Mouse (Mus musculus) liver, embryonic 11.5 days (tissue): Measurements from ENCODE around the gene Grik5. TPM values are rescaled to one million over a fixed set of nuclear protein-coding genes. Genes with fewer than 3 reads are reported as not detected.

Experiments used
- ATAC-seq: fragments of 200-750 bp; cut with Nextera tagmentation; replicated peaks from 2 replicates; pipeline ENCODE4 v1.8.0; 2017; ENCODE audit warnings: moderate number of reproducible peaks, mild to moderate bottlenecking, moderate TSS enrichment, moderate library complexity; ENCODE audit not compliant: low FRiP score
- DNase-seq: peaks from one replicate; pipeline ENCODE4 v3.0.0-alpha.2; 2017; ENCODE audit warnings: low spot score
- H3K27ac ChIP-seq: fragments of 300-500 bp; sonication (generic); 2 replicates; pipeline ENCODE4 v1.5.1; 2014; ENCODE audit warnings: mild to moderate bottlenecking, low read depth, low read length, control low read depth
- H3K27me3 ChIP-seq: fragments of 300-500 bp; sonication (generic); replicated peaks from 2 replicates; pipeline ENCODE4 v1.6.1; 2014; ENCODE audit warnings: low read length, mixed read lengths; ENCODE audit not compliant: control insufficient read depth, insufficient read depth
- H3K36me3 ChIP-seq: fragments of 300-500 bp; sonication (generic); 2 replicates; pipeline ENCODE4 v1.6.1; 2014; ENCODE audit warnings: mild to moderate bottlenecking, low read length, moderate library complexity, mixed read lengths; ENCODE audit not compliant: control insufficient read depth, insufficient read depth
- H3K4me1 ChIP-seq: fragments of 300-500 bp; sonication (generic); replicated peaks from 2 replicates; pipeline ENCODE4 v1.6.1; 2014; ENCODE audit warnings: low read length, mixed read lengths; ENCODE audit not compliant: control insufficient read depth, insufficient read depth
- H3K4me2 ChIP-seq: fragments of 300-500 bp; sonication (generic); 2 replicates; pipeline ENCODE4 v1.6.1; 2014; ENCODE audit warnings: mild to moderate bottlenecking, control low read depth, moderate library complexity
- H3K4me3 ChIP-seq: fragments of 300-500 bp; sonication (generic); 2 replicates; pipeline ENCODE4 v1.5.1; 2014; ENCODE audit warnings: low read depth, low read length, control low read depth
- H3K9ac ChIP-seq: fragments of 300-500 bp; sonication (generic); 2 replicates; pipeline ENCODE4 v1.6.1; 2014; ENCODE audit warnings: low read depth, low read length, control low read depth
- H3K9me3 ChIP-seq: fragments of 300-500 bp; sonication (generic); 2 replicates; pipeline ENCODE4 v1.6.1; 2016; ENCODE audit warnings: low read length, inconsistent platforms, mixed read lengths; ENCODE audit not compliant: control insufficient read depth
- WGBS: fragments of 180-500 bp; shearing (Covaris S2); extraction: QIAGEN DNeasy Blood & Tissue Kit; methylation state at CpG from one replicate; pipeline ENCODE4 v1.1.7; 2014; 5-methylcytosine and 5-hydroxymethylcytosine counted together
- polyA plus RNA-seq: library from polyadenylated mRNA; unstranded; fragments of >200 nt; fragmentation: Nextera tagmentation; extraction: Ambion mirVana; gene quantifications from 2 replicates; pipeline ENCODE4 v1.2.1, GENCODE M21; 2014

Gene Grik5
- polyA plus RNA-seq, 1 experiment from 2014 or later = 5.3 TPM

GRCm38 (mm10) chr7:25076296-25076662 is 4.1 kb upstream of the Grik5 start:
- H3K9me3 ChIP-seq = no peaks in the 10 kb centered on the region
- 18% methylated on average over 7 of the region's 7 CpGs for WGBS
- no peak for DNase-seq
- H3K27ac ChIP-seq = peak overlapping the region; percentile 88
- peaks cover 44% of the 10 kb centered on the region for H3K4me1 ChIP-seq
- peak overlapping the region; percentile 96 for H3K4me3 ChIP-seq
- ATAC-seq = no peak
- H3K36me3 ChIP-seq = peaks cover 20% of the 10 kb centered on the region
- H3K27me3 ChIP-seq = no peaks in the 10 kb centered on the region
- peak overlapping the region; percentile 67 for H3K4me2 ChIP-seq
- H3K9ac ChIP-seq = peak overlapping the region; percentile 79

GRCm38 (mm10) chr7:25073924-25074323 is 1.8 kb upstream of the Grik5 start:
- Histone ChIP-seq H3K27ac (peak overlapping the region; percentile 13), H3K4me1 (peaks cover 43% of the 10 kb centered on the region), H3K4me2 (no peak overlapping the region), H3K27me3 (no peaks in the 10 kb centered on the region), H3K4me3 (no peak overlapping the region), H3K36me3 (no peaks in the 10 kb centered on the region), H3K9me3 (no peaks in the 10 kb centered on the region), H3K9ac (no peak overlapping the region)
- no peak for ATAC-seq
- no peak for DNase-seq
- 85% methylated on average over 8 of the region's 8 CpGs for WGBS

- Histone ChIP-seq H3K27me3 (no peaks in the 10 kb centered on the region), H3K27ac (peak overlapping the region; percentile 70), H3K4me3 (peak overlapping the region; percentile 68), H3K9ac (peak overlapping the region; percentile 78), H3K36me3 (peaks cover 4% of the 10 kb centered on the region), H3K9me3 (no peaks in the 10 kb centered on the region), H3K4me2 (peak overlapping the region; percentile 96), H3K4me1 (peaks cover 32% of the 10 kb centered on the region)
- WGBS = 2% methylated on average over 22 of the region's 33 CpGs
- no peak for ATAC-seq
- DNase-seq = peak; percentile 61
These were observed 707 bp upstream of the Grik5 start for GRCm38 (mm10) chr7:25072716-25073390.

- Histone ChIP-seq H3K9me3 (no peaks in the 10 kb centered on the region), H3K36me3 (peaks cover 21% of the 10 kb centered on the region), H3K4me3 (no peak overlapping the region), H3K4me1 (peaks cover 17% of the 10 kb centered on the region), H3K27ac (no peak overlapping the region), H3K4me2 (no peak overlapping the region), H3K9ac (no peak overlapping the region), H3K27me3 (no peaks in the 10 kb centered on the region)
- DNase-seq (no peak), ATAC-seq (no peak)
- 71% methylated on average over 2 of the region's 2 CpGs for WGBS
These were observed 3.4 kb downstream of the Grik5 start for GRCm38 (mm10) chr7:25068724-25069123.

- H3K4me2 ChIP-seq = no peak overlapping the region
- H3K36me3 ChIP-seq = peaks cover 26% of the 10 kb centered on the region
- no peak overlapping the region for H3K4me3 ChIP-seq
- H3K9me3 ChIP-seq = no peaks in the 10 kb centered on the region
- no peak for DNase-seq
- H3K4me1 ChIP-seq = peaks cover 10% of the 10 kb centered on the region
- 86% methylated on average over 22 of the region's 22 CpGs for WGBS
- no peak overlapping the region for H3K27ac ChIP-seq
- no peak for ATAC-seq
- no peaks in the 10 kb centered on the region for H3K27me3 ChIP-seq
- no peak overlapping the region for H3K9ac ChIP-seq
These were observed 4.1 kb downstream of the Grik5 start for GRCm38 (mm10) chr7:25067909-25068656.

GRCm38 (mm10) chr7:25067338-25067737 is 4.8 kb downstream of the Grik5 start:
- Histone ChIP-seq H3K4me1 (peaks cover 9% of the 10 kb centered on the region), H3K36me3 (peaks cover 33% of the 10 kb centered on the region), H3K27ac (no peak overlapping the region), H3K4me2 (no peak overlapping the region), H3K9ac (no peak overlapping the region), H3K4me3 (no peak overlapping the region), H3K9me3 (no peaks in the 10 kb centered on the region), H3K27me3 (no peaks in the 10 kb centered on the region)
- ATAC-seq = no peak
- 89% methylated on average over 7 of the region's 7 CpGs for WGBS
- DNase-seq = no peak

- 56% methylated on average over 8 of the region's 8 CpGs for WGBS
- no peak for ATAC-seq
- no peak for DNase-seq
- no peak overlapping the region for H3K4me3 ChIP-seq
- no peak overlapping the region for H3K9ac ChIP-seq
- H3K4me1 ChIP-seq = no peaks in the 10 kb centered on the region
- H3K4me2 ChIP-seq = no peak overlapping the region
- no peaks in the 10 kb centered on the region for H3K9me3 ChIP-seq
- H3K27me3 ChIP-seq = no peaks in the 10 kb centered on the region
- no peak overlapping the region for H3K27ac ChIP-seq
- H3K36me3 ChIP-seq = peaks cover 34% of the 10 kb centered on the region
These were observed 8.2 kb downstream of the Grik5 start for GRCm38 (mm10) chr7:25063900-25064299.

GRCm38 (mm10) chr7:25063346-25063745 is 8.8 kb downstream of the Grik5 start:
- Histone ChIP-seq H3K27ac (no peak overlapping the region), H3K36me3 (peaks cover 39% of the 10 kb centered on the region), H3K4me2 (no peak overlapping the region), H3K27me3 (no peaks in the 10 kb centered on the region), H3K9ac (no peak overlapping the region), H3K4me1 (no peaks in the 10 kb centered on the region), H3K4me3 (no peak overlapping the region), H3K9me3 (no peaks in the 10 kb centered on the region)
- 86% methylated on average over 6 of the region's 6 CpGs for WGBS
- ATAC-seq (no peak), DNase-seq (no peak)

- Histone ChIP-seq H3K27ac (no peak overlapping the region), H3K4me2 (no peak overlapping the region), H3K9me3 (no peaks in the 10 kb centered on the region), H3K4me1 (no peaks in the 10 kb centered on the region), H3K4me3 (no peak overlapping the region), H3K36me3 (peaks cover 27% of the 10 kb centered on the region), H3K27me3 (no peaks in the 10 kb centered on the region), H3K9ac (no peak overlapping the region)
- no peak for ATAC-seq
- WGBS = 85% methylated on average over 14 of the region's 14 CpGs
- no peak for DNase-seq
These were observed 13.3 kb downstream of the Grik5 start for GRCm38 (mm10) chr7:25058836-25059235.
